Mouse (Mus musculus): ENCODE measurements around the gene Cox17. TPM values are rescaled to one million over a fixed set of nuclear protein-coding genes. Genes with fewer than 3 reads are reported as not detected.

Cox17 gene
- polyA plus RNA-seq, 1 experiment from 2014 or later: 274 TPM

DNA sequence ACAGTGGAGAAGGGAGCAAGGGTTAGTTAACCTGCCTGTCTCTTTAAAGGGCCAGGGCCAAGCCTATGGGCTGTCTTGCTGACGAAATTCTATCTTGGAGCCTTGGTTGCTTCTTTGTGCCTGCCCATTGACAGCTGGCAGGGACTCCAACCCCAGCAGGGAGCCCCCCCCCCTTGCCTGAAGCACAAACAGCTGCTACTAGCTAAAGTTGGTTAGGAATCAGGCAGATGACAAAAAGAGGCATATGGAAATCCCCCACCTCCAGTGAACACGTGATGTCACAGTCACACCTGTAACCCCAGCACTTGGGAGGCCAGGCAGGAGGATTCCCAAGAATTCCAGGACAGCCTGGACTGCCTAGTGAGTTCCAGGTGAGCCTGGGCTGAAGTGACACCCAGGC lies 13.5 kb downstream of the Cox17 start:
- Histone ChIP-seq H3K9me3 (ENCODE audit: low read length) (no peaks in the 10 kb centered on the region), H3K9ac (replicated peaks) (no peak overlapping the region), H3K27ac (ENCODE audit: low read depth) (no peak overlapping the region), H3K36me3 (replicated peaks; ENCODE audit: insufficient read depth, low read length) (peaks cover 3% of the 10 kb centered on the region; the same call in 1 of the 2 replicates), H3K4me2 (ENCODE audit: low read depth, low read length) (no peak overlapping the region), H3K4me3 (ENCODE audit: low read depth, low read length) (no peak overlapping the region), H3K27me3 (ENCODE audit: insufficient read depth, low read length) (no peaks in the 10 kb centered on the region), H3K4me1 (ENCODE audit: insufficient read depth) (peaks cover 8% of the 10 kb centered on the region; the same call in 1 of the 2 replicates)
- WGBS (ENCODE audit: insufficient replicate concordance): 55% methylated on average over 2 of the region's 2 CpGs
- no peak for TF ChIP-seq CTCF (IDR thresholded peaks at IDR 0.05; ENCODE audit: low read depth)
- TF ChIP-seq EP300 (IDR thresholded peaks at IDR 0.05; ENCODE audit: low read depth): no peak
- ATAC-seq (no peak), DNase-seq (no peak)

GRCm38 (mm10) chr16:38361933-38362332 lies 15.1 kb downstream of the Cox17 start, which contains the start of gene Popdc2:
Popdc2 (plus strand) TSS chr16:38362209.
- Histone ChIP-seq H3K9me3 (ENCODE audit: low read length) (no peaks in the 10 kb centered on the region), H3K27me3 (ENCODE audit: insufficient read depth, low read length) (no peaks in the 10 kb centered on the region), H3K4me1 (ENCODE audit: insufficient read depth) (peaks cover 8% of the 10 kb centered on the region; the same call in 1 of the 2 replicates), H3K4me3 (ENCODE audit: low read depth, low read length) (no peak within 1 kb of the TSS), H3K9ac (replicated peaks) (peak within 1 kb of the TSS; percentile 21; the same call in 1 of the 2 replicates), H3K4me2 (ENCODE audit: low read depth, low read length) (peak within 1 kb of the TSS; percentile 45), H3K36me3 (replicated peaks; ENCODE audit: insufficient read depth, low read length) (no peaks in the 10 kb centered on the region), H3K27ac (ENCODE audit: low read depth) (no peak within 1 kb of the TSS)
- WGBS (ENCODE audit: insufficient replicate concordance): 33% methylated on average over 10 of the region's 10 CpGs
- ATAC-seq: no peak
- TF ChIP-seq CTCF (IDR thresholded peaks at IDR 0.05; ENCODE audit: low read depth) (no peak), EP300 (IDR thresholded peaks at IDR 0.05; ENCODE audit: low read depth) (no peak)
- DNase-seq: no peak

GRCm38 (mm10) chr16:38362493-38363255 lies 15.9 kb downstream of the Cox17 start:
- no peak; the same call in 1 of the 2 replicates for ATAC-seq
- 68% methylated on average over 20 of the region's 20 CpGs for whole genome bisulfite sequencing (ENCODE audit: insufficient replicate concordance)
- no peaks in the 10 kb centered on the region for H3K27me3 ChIP-seq (ENCODE audit: insufficient read depth, low read length)

GRCm38 (mm10) chr16:38363256-38363595 lies 16.4 kb downstream of the Cox17 start:
- TF ChIP-seq EP300 (IDR thresholded peaks at IDR 0.05; ENCODE audit: low read depth) (no peak), CTCF (IDR thresholded peaks at IDR 0.05; ENCODE audit: low read depth) (no peak)
- Histone ChIP-seq H3K4me1 (ENCODE audit: insufficient read depth) (peaks cover 8% of the 10 kb centered on the region; the same call in 1 of the 2 replicates), H3K4me3 (ENCODE audit: low read depth, low read length) (no peak overlapping the region), H3K27me3 (ENCODE audit: insufficient read depth, low read length) (no peaks in the 10 kb centered on the region), H3K4me2 (ENCODE audit: low read depth, low read length) (no peak overlapping the region), H3K36me3 (replicated peaks; ENCODE audit: insufficient read depth, low read length) (no peaks in the 10 kb centered on the region), H3K27ac (ENCODE audit: low read depth) (no peak overlapping the region), H3K9me3 (ENCODE audit: low read length) (no peaks in the 10 kb centered on the region), H3K9ac (replicated peaks) (no peak overlapping the region)
- ATAC-seq (no peak), DNase-seq (no peak)
- WGBS (ENCODE audit: insufficient replicate concordance): 42% methylated on average over 3 of the region's 3 CpGs

More at GRCm38 (mm10) chr16:38362493-38363255, 15.9 kb downstream of the Cox17 start:
- peaks cover 8% of the 10 kb centered on the region; the same call in 1 of the 2 replicates for H3K4me1 ChIP-seq (ENCODE audit: insufficient read depth)
- H3K9me3 ChIP-seq (ENCODE audit: low read length): no peaks in the 10 kb centered on the region
- TF ChIP-seq EP300 (IDR thresholded peaks at IDR 0.05; ENCODE audit: low read depth) (no peak), CTCF (IDR thresholded peaks at IDR 0.05; ENCODE audit: low read depth) (no peak)
- no peak overlapping the region for H3K4me3 ChIP-seq (ENCODE audit: low read depth, low read length)
- H3K36me3 ChIP-seq (replicated peaks; ENCODE audit: insufficient read depth, low read length): no peaks in the 10 kb centered on the region
- H3K9ac ChIP-seq (replicated peaks): peak overlapping the region; percentile 21; the same call in 1 of the 2 replicates
- H3K4me2 ChIP-seq (ENCODE audit: low read depth, low read length): no peak overlapping the region
- no peak overlapping the region for H3K27ac ChIP-seq (ENCODE audit: low read depth)
- DNase-seq: no peak

GRCm38 (mm10) chr16:38363657-38364056 lies 16.9 kb downstream of the Cox17 start:
- no peak overlapping the region for H3K4me3 ChIP-seq (ENCODE audit: low read depth, low read length)
- 70% methylated on average over 7 of the region's 7 CpGs for WGBS (ENCODE audit: insufficient replicate concordance)
- no peak for TF ChIP-seq EP300 (IDR thresholded peaks at IDR 0.05; ENCODE audit: low read depth)
- no peak for TF ChIP-seq CTCF (IDR thresholded peaks at IDR 0.05; ENCODE audit: low read depth)
- no peak for DNase-seq
- H3K9me3 ChIP-seq (ENCODE audit: low read length): no peaks in the 10 kb centered on the region
- H3K9ac ChIP-seq (replicated peaks): no peak overlapping the region
- no peak overlapping the region for H3K4me2 ChIP-seq (ENCODE audit: low read depth, low read length)
- peaks cover 8% of the 10 kb centered on the region; the same call in 1 of the 2 replicates for H3K4me1 ChIP-seq (ENCODE audit: insufficient read depth)
- no peaks in the 10 kb centered on the region for H3K36me3 ChIP-seq (replicated peaks; ENCODE audit: insufficient read depth, low read length)
- H3K27ac ChIP-seq (ENCODE audit: low read depth): no peak overlapping the region
- no peaks in the 10 kb centered on the region for H3K27me3 ChIP-seq (ENCODE audit: insufficient read depth, low read length)
- no peak for ATAC-seq

DNA sequence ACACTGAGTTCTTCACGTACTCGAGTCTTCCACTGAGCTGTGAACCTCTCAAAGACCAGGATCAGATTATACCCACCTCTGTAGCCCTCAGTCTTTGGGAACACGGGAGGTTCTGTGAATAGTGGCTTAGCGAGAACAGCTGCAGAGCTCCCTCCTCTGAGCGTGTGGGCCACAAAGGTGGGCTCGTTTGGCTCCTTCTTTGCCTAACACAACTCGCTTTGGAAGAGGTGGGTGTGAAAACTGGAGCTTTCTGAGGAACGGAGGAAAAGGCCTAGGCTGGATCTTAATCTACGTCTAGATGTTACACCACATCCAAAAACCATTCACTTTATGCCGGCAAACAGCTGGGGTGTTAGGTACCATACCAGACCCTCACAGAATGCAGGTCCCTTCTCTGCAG lies 18.6 kb downstream of the Cox17 start:
- H3K27ac ChIP-seq (ENCODE audit: low read depth): no peak overlapping the region
- peaks cover 8% of the 10 kb centered on the region for H3K4me1 ChIP-seq (ENCODE audit: insufficient read depth)
- 83% methylated on average over 10 of the region's 10 CpGs for WGBS (ENCODE audit: insufficient replicate concordance)
- no peak overlapping the region for H3K9ac ChIP-seq (replicated peaks)
- DNase-seq (no peak), ATAC-seq (no peak)
- no peak overlapping the region for H3K4me3 ChIP-seq (ENCODE audit: low read depth, low read length)
- H3K36me3 ChIP-seq (replicated peaks; ENCODE audit: insufficient read depth, low read length): no peaks in the 10 kb centered on the region
- no peak overlapping the region for H3K4me2 ChIP-seq (ENCODE audit: low read depth, low read length)
- no peak for TF ChIP-seq EP300 (IDR thresholded peaks at IDR 0.05; ENCODE audit: low read depth)
- TF ChIP-seq CTCF (IDR thresholded peaks at IDR 0.05; ENCODE audit: low read depth): no peak
- no peaks in the 10 kb centered on the region for H3K9me3 ChIP-seq (ENCODE audit: low read length)
- no peaks in the 10 kb centered on the region for H3K27me3 ChIP-seq (ENCODE audit: insufficient read depth, low read length)

All from liver, postnatal 0 days (tissue).